Mouse (Mus musculus) thymus, postnatal 10 days (tissue): ENCODE results near the gene Asap2.

Experiments
- DNase-seq, 2 experiments: peaks; one replicate each; pipeline ENCODE4 v3.0.0; 2021; ENCODE audit warnings: low spot score in 2 of 2

Asap2 gene

GRCm38 (mm10) chr12:21166884-21167575 is 176.8 kb downstream of the Asap2 start:
- DNase-seq, result peak; percentile 25 to 37

DNA sequence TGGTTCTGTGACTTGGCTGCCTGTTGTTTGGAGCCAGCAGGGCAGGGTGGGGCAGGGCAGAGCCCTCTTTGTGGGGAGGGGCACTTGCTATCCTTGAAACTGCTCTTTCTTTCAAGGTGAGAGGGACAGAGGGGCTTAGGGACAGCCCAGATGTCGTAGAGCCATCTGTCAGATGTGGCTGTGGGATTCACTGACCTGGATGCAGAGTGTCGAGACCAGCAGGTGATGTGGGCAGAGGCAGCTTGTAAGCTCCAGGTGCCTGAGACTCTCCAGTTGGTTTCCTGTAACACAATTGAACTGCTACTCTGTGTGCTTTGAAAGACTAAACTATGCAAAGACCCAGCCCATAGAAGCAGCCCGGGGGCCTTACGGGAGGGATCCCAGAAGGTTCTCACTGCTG is 177.5 kb downstream of the Asap2 start:
- DNase-seq, result peak; percentile 35 to 38

DNA sequence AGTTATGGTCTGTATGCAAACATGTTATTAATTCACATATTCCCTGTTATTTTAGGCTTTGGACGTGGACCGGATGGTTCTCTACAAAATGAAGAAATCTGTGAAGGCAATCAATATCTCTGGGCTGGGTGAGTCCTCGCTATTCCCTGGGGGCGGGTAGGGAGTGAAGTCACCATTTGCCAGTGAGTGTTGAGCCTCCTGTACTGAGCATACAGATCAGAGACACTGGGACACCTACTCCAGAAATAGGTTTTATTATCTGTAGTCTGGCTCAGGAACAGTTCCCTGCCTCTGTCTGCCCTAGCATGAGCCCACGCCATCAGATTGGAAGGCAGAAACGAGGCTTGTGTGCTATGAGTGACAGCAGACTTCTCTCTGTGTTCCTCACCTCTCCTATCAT is 177.9 kb downstream of the Asap2 start:
- no peak for DNase-seq

GRCm38 (mm10) chr12:21171776-21172490 is 181.7 kb downstream of the Asap2 start:
- peak; percentile 17 to 30 for DNase-seq

- no peak for DNase-seq
Observed at GRCm38 (mm10) chr12:21173847-21174412, 183.7 kb downstream of the Asap2 start.

GRCm38 (mm10) chr12:21176399-21176798 is 186.1 kb downstream of the Asap2 start:
- DNase-seq, result no peak

DNA sequence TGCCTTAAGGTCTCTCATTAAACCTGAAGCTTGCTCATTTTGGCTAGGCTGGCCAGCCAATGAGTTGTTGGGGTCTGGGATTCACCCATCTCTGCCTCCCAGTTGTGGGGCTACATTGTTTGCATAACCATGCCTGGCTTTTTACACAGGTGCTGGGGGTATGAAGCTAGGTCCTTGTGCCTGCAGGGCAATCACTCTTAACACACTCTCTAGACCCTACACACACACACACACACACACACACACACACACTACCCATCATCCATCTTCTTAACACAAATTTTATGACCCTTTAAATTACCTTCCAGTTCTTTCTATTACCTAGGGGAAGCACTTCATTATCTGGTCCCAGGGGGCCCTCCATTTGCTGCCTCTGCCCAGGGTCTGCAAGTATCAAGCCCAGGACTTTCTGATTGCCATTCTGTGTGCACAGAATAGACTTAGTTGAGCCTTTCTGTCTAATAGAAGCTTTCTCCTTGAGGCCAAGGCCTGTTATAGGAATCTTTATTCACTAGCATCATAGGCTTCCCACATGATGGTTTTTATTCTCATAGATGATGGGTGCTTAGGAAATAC is 187.0 kb downstream of the Asap2 start:
- no peak for DNase-seq

- DNase-seq, result no peak
Observed at GRCm38 (mm10) chr12:21180091-21180490, 189.8 kb downstream of the Asap2 start.

- no peak for DNase-seq
Observed at GRCm38 (mm10) chr12:21182786-21183185, 192.5 kb downstream of the Asap2 start.

- DNase-seq, result no peak
Observed at GRCm38 (mm10) chr12:21183321-21183720, 193.1 kb downstream of the Asap2 start.

GRCm38 (mm10) chr12:21186145-21186544 is 195.9 kb downstream of the Asap2 start:
- no peak for DNase-seq

- DNase-seq, result no peak
Observed at GRCm38 (mm10) chr12:21188880-21189279, 198.6 kb downstream of the Asap2 start.

DNA sequence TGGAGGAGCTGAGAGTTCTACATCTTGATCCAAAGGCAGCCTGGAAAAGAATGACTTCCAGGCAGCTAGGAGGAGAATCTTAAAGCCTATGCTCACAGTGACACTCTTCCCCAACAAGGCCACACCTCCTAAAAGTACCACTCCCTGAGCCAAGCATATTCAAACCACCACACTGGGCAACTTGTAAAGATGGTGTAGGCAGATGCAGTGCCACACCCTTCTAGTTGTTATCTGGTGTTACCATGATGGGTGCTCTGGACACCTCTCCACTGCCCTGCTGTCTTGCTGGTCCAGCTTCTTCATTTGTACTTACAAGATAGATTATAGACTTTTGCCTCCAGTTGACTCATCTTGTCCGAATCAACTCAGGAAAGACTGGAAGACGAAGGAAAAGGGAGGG is 201.3 kb downstream of the Asap2 start:
- DNase-seq, result no peak

GRCm38 (mm10) chr12:21195497-21195896 is 205.2 kb downstream of the Asap2 start:
- no peak for DNase-seq

GRCm38 (mm10) chr12:21196420-21196819 is 206.2 kb downstream of the Asap2 start:
- no peak for DNase-seq

DNA sequence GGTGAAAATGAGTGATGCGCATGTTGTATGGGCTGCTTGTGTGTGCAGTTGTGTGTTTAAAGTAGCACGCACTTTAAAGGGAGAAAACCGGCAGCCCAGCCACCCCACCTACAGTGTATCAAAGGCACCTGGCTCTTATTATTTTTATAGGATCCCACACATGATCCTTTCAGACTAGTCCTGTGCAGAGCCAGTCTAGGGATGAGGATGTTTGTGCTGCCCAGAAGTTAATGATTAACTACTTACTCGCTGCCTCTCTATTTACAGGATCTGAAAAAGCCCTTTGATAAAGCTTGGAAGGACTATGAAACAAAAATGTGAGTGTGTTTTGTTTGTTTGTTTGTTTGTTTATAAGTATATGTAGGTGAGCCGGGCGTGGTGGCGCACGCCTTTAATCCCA is 210.4 kb downstream of the Asap2 start:
- DNase-seq, result no peak

DNA sequence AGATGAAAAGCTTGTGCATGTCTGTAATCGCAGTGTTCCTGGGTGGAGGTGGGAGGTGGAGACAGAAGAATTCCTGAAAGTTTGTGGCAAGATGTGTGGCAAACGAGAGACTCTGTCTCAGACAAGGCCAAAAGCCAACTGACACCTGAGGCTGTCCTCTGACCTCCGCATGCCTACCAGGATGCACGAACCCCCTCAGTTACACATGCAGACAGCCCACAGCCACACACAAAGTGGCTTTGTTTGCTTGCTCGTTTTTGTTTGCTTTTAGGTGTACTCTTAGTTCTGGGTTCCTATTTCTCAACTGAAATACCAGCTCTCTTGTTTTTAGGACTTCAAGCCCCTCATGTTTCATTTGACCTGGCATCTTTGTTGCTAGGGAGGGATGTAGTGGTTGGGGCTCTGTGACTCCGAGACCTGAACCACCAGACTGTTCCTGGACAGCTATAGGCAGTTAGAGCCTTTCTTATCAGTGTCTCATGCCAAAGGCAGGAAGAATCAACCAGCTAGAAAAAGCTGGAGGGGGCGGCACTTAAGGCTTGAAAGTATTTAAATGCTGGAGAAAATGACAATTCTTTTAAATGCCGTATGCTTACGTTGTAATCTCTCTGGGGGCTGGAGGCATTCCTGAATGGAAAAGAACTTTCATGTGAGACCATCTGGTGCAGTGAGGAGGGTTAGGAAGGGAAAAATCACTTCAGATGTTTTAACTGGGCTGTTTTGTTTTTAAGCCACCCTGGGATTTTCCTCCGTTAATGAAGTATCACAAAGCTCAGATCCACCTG is 211.4 kb downstream of the Asap2 start:
- no peak for DNase-seq

- DNase-seq, result no peak
Observed at GRCm38 (mm10) chr12:21204701-21205312, 214.5 kb downstream of the Asap2 start.

DNA sequence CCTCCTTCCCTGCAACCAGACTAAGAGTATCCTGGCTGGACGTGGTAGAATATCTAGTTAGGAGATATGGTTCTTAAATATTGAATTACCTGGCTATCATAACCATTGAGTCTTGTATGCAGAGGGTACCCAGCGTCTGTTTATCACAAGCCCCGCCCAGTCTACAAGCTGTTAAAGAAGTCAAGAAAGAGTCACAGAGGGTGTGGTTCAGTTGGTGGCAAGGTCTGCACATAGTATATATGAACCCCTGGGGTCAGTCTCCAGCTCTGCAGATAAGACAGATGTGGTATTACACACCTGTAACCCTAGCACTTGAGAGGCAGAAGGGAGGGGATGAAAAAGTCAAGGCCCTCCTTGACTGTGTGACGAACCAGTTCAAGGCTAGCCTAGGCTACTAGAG is 215.5 kb downstream of the Asap2 start:
- DNase-seq, result no peak

GRCm38 (mm10) chr12:21207422-21207821 is 217.2 kb downstream of the Asap2 start:
- DNase-seq, result no peak

DNA sequence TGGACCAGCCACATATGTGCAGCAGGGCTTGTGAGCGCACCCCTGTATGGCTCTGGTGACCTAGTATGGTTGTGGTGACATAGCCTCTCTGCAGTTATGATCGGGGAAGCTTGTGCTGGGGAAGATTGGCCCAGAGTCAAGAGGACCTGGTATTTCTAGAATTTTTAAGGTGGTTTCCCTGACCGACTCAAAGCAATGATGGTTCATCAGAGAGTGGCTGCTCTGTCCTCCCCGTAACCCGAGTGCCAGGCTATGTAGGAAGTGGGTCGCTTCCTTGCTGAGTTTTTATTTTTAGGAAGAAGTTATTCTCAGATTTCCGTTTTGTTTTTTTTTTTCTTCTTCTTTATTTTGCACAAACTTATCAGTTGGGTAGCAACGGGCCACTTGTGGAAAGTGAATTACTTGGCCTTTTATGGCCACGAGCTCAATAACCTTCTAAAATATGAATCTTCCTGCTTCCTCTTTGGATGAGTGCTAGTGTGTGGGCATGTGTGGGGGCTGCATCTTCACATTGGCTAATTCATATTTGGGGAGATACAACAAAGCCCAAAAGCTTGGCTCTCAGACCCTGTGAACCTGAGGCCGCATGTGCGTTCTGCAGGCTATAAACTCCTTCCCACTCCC is 218.0 kb downstream of the Asap2 start:
- no peak for DNase-seq
